In genomic region chr14:25484049-25484448, GRCm38 (mm10) we compare ENCODE assay signal across 8 mouse cellular contexts. TPM values are rescaled to one million over a fixed set of nuclear protein-coding genes. Genes with fewer than 3 reads are reported as not detected.
DNase-seq lines count a peak whose midpoint lies in the region; TF ChIP-seq lines count a peak whose summit lies in the region.

No protein-coding gene starts in this region.

- intact Hi-C loops in gastrocnemius, adult 2 months (cut with DNase I) = no loop called here
- intact Hi-C loops in left cerebral cortex, postnatal 4 days (cut with DNase I) = no loop called here

- DNase-seq in gastrocnemius, adult 2 months = no peak
- no peak for DNase-seq in gastrocnemius, adult 8-10 months (ENCODE audit: low spot score in 2 of 2)
- DNase-seq in spleen, postnatal 36 days (ENCODE audit: low spot score in 2 of 2) = peak; percentile 74 to 77
- no peak for DNase-seq in spleen, postnatal 4 days (ENCODE audit: low spot score in 2 of 2)
- DNase-seq in lung, postnatal 10 days = peak; percentile 41
- no peak for DNase-seq in right cerebral cortex, adult 2 months (ENCODE audit: low spot score in 2 of 2)
- DNase-seq in left cerebral cortex, postnatal 4 days = no peak
- no peak for DNase-seq in left cerebral cortex, adult 11 months (ENCODE audit: low spot score)

- H3K27ac ChIP-seq in gastrocnemius, adult 2 months = peak overlapping the region; percentile 92

- TF ChIP-seq CTCF in gastrocnemius, adult 2 months (IDR thresholded peaks at IDR 0.05) = no peak

- no peak overlapping the region for H3K4me3 ChIP-seq in gastrocnemius, adult 2 months

RNA-seq across cellular contexts. Expression of gene Zmiz1, which starts 25.1 kb away (rescaled TPM):
- 10 to 100 TPM; 27.4 to 34.5 TPM for total RNA-seq in gastrocnemius, adult 2 months (2021)
- total RNA-seq in gastrocnemius, adult 8-10 months (2022) = 10 to 100 TPM; 18.5 to 28.7 (median 21.8) TPM
- total RNA-seq in left cerebral cortex, postnatal 4 days (2021) = 100 to 1,000 TPM; 149 to 152 TPM

Comparison
In these comparisons a context has a peak if more than half of its experiments do, and no peak if none do; other contexts are left out.
1. DNase-seq: peak in spleen, postnatal 36 days (2 of 2) and lung, postnatal 10 days (single experiment); none in gastrocnemius, adult 2 months (single experiment), gastrocnemius, adult 8-10 months (0 of 2), spleen, postnatal 4 days (0 of 2), right cerebral cortex, adult 2 months (0 of 2), left cerebral cortex, postnatal 4 days (single experiment) and left cerebral cortex, adult 11 months (single experiment).
2. RNA of gene Zmiz1, which starts 25.1 kb away (total RNA-seq): 149 to 152 TPM in left cerebral cortex, postnatal 4 days; 27.4 to 34.5 TPM in gastrocnemius, adult 2 months and 18.5 to 28.7 TPM in gastrocnemius, adult 8-10 months; every median in the first group is over 4 times any median in the second.